Mouse (Mus musculus) forebrain, embryonic 10.5 days (tissue): ENCODE measurements around the gene Napsa. TPM values are rescaled to one million over a fixed set of nuclear protein-coding genes. Genes with fewer than 3 reads are reported as not detected.
A peak's percentile ranks its signal among the peaks of the same experiment; 100 is the strongest.

Experiments
- DNase-seq: peaks from one replicate; pipeline ENCODE4 v3.0.0-alpha.2; 2017; ENCODE audit warnings: low spot score; ENCODE audit errors: extremely low spot score
- H3K27ac ChIP-seq: fragments of 300-500 bp; sonication (generic); 2 replicates; pipeline ENCODE4 v1.5.1; 2016; ENCODE audit warnings: mild to moderate bottlenecking
- H3K27me3 ChIP-seq: fragments of 300-500 bp; sonication (generic); 2 replicates; pipeline ENCODE4 v1.6.1; 2016; ENCODE audit warnings: mild to moderate bottlenecking; ENCODE audit not compliant: poor library complexity, severe bottlenecking
- H3K36me3 ChIP-seq: fragments of 300-500 bp; sonication (generic); replicated peaks from 2 replicates; pipeline ENCODE4 v1.6.1; 2016; ENCODE audit warnings: mild to moderate bottlenecking, moderate library complexity
- H3K4me1 ChIP-seq: fragments of 300-500 bp; sonication (generic); 2 replicates; pipeline ENCODE4 v1.6.1; 2016
- H3K4me3 ChIP-seq: fragments of 300-500 bp; sonication (generic); 2 replicates; pipeline ENCODE4 v1.5.1; 2016; ENCODE audit warnings: mild to moderate bottlenecking, moderate library complexity
- H3K9me3 ChIP-seq: fragments of 300-500 bp; sonication (generic); 2 replicates; pipeline ENCODE4 v1.6.1; 2016; ENCODE audit warnings: mild to moderate bottlenecking, moderate library complexity
- WGBS: fragments of 180-500 bp; shearing (Covaris S2); methylation state at CpG from one replicate; pipeline ENCODE4 v1.1.7; 2016; 5-methylcytosine and 5-hydroxymethylcytosine counted together
- polyA plus RNA-seq: library from polyadenylated mRNA; unstranded; fragments of >200 nt; fragmentation: Nextera tagmentation; extraction: Ambion mirVana; gene quantifications from 2 replicates; pipeline ENCODE4 v1.2.1, GENCODE M21; 2016

Napsa gene
- polyA plus RNA-seq, 1 experiment from 2014 or later: 0.29 TPM

GRCm38 (mm10) chr7:44533746-44534045 is 38.5 kb upstream of the Napsa start:
- peaks cover 69% of the 10 kb centered on the region for H3K36me3 ChIP-seq
- no peak for DNase-seq
- WGBS: 78% methylated on average over 12 of the region's 12 CpGs
- no peak overlapping the region for H3K4me3 ChIP-seq
- H3K9me3 ChIP-seq: no peaks in the 10 kb centered on the region
- H3K4me1 ChIP-seq: 0 out of 2 replicates have a peak, but pooled peaks cover under 1% of the 10 kb centered on the region
- no peak overlapping the region for H3K27ac ChIP-seq
- H3K27me3 ChIP-seq: peaks cover 16% of the 10 kb centered on the region

GRCm38 (mm10) chr7:44534242-44534641 is 37.9 kb upstream of the Napsa start:
- no peaks in the 10 kb centered on the region for H3K9me3 ChIP-seq
- H3K4me3 ChIP-seq: no peak overlapping the region
- peaks cover 74% of the 10 kb centered on the region for H3K36me3 ChIP-seq
- no peaks in the 10 kb centered on the region for H3K4me1 ChIP-seq
- no peak for DNase-seq
- no peak overlapping the region for H3K27ac ChIP-seq
- H3K27me3 ChIP-seq: peaks cover 11% of the 10 kb centered on the region
- WGBS: 91% methylated on average over 13 of the region's 13 CpGs

- 91% methylated on average over 19 of the region's 19 CpGs for WGBS
- Histone ChIP-seq H3K27me3 (peaks cover 5% of the 10 kb centered on the region), H3K27ac (no peak overlapping the region), H3K4me3 (no peak overlapping the region), H3K36me3 (peaks cover 80% of the 10 kb centered on the region), H3K9me3 (no peaks in the 10 kb centered on the region), H3K4me1 (no peaks in the 10 kb centered on the region)
- no peak for DNase-seq
These were observed 37.3 kb upstream of the Napsa start for GRCm38 (mm10) chr7:44534656-44535441.

DNA sequence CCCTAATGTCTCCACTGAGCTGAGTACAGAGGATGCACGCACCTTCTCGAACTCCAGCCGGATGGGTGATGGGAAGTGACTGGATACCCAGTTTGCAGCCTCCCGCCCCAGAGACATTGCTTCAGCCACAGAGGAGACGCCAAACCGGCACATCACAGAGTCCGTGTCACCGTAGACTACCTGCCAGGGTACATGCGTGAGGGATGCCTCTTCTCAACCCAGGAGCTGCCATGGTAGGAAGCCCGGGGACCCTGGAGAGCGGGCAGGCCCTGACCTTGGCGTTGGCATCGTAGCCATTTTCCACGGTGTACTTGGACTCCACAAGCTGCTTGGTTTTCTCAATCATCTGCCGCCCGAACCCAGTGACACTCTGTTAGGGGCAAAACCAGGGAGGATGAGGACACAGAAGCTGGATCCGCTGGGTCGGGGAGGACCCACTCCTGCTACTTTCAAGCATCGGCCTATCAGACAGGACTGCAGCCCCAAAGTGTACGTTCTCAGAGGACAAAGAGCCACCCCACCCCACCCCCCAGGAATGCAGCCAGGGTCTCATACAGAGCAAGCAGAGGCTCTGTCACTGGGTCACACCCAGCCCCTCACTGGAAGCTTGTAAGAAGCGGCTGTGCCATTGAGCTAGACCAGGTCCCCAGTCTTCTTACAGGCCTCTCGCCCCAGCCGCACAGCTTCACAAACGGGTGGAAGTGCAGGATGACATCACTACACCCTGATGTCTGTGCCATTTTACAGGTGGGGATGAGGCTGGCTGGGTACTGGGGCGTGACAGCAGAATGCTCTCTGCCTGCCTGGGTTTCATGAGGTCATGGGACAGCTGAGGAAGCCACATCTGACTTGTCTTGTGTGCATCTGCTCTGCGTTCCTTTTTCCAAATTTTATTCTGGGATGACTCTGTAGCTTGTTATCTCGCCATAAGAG is 36.3 kb upstream of the Napsa start:
- H3K36me3 ChIP-seq: peaks cover 91% of the 10 kb centered on the region

GRCm38 (mm10) chr7:44536590-44536968 is 35.6 kb upstream of the Napsa start:
- Histone ChIP-seq H3K9me3 (no peaks in the 10 kb centered on the region), H3K27me3 (no peaks in the 10 kb centered on the region), H3K4me1 (no peaks in the 10 kb centered on the region), H3K4me3 (no peak overlapping the region), H3K27ac (no peak overlapping the region), H3K36me3 (peaks cover 98% of the 10 kb centered on the region)
- DNase-seq: no peak
- WGBS: 97% methylated on average over 6 of the region's 6 CpGs

More for the DNA sequence above, 36.3 kb upstream of the Napsa start:
- Histone ChIP-seq H3K4me3 (no peak overlapping the region), H3K9me3 (no peaks in the 10 kb centered on the region), H3K27ac (no peak overlapping the region), H3K27me3 (no peaks in the 10 kb centered on the region), H3K4me1 (no peaks in the 10 kb centered on the region)
- DNase-seq: no peak
- WGBS: 94% methylated on average over 27 of the region's 27 CpGs

- WGBS: 85% methylated on average over 7 of the region's 7 CpGs
- Histone ChIP-seq H3K36me3 (peaks cover 100% of the 10 kb centered on the region), H3K9me3 (no peaks in the 10 kb centered on the region), H3K4me3 (no peak overlapping the region), H3K4me1 (no peaks in the 10 kb centered on the region), H3K27me3 (no peaks in the 10 kb centered on the region), H3K27ac (no peak overlapping the region)
- DNase-seq: no peak
These were observed 35.2 kb upstream of the Napsa start for GRCm38 (mm10) chr7:44537009-44537408.

- DNase-seq: no peak
- WGBS: 94% methylated on average over 13 of the region's 13 CpGs
- no peaks in the 10 kb centered on the region for H3K27me3 ChIP-seq
- H3K36me3 ChIP-seq: peaks cover 100% of the 10 kb centered on the region
- no peak overlapping the region for H3K27ac ChIP-seq
- no peak overlapping the region for H3K4me3 ChIP-seq
- H3K9me3 ChIP-seq: no peaks in the 10 kb centered on the region
- no peaks in the 10 kb centered on the region for H3K4me1 ChIP-seq
These were observed 34.7 kb upstream of the Napsa start for GRCm38 (mm10) chr7:44537496-44537895.

GRCm38 (mm10) chr7:44538756-44539624 is 33.2 kb upstream of the Napsa start:
- no peak for DNase-seq
- 92% methylated on average over 41 of the region's 41 CpGs for WGBS
- Histone ChIP-seq H3K4me3 (no peak overlapping the region), H3K4me1 (no peaks in the 10 kb centered on the region), H3K27ac (no peak overlapping the region), H3K9me3 (no peaks in the 10 kb centered on the region), H3K36me3 (peaks cover 100% of the 10 kb centered on the region), H3K27me3 (no peaks in the 10 kb centered on the region)

- Histone ChIP-seq H3K27me3 (no peaks in the 10 kb centered on the region), H3K36me3 (peaks cover 92% of the 10 kb centered on the region), H3K4me3 (no peak overlapping the region), H3K9me3 (peaks cover 9% of the 10 kb centered on the region; the same call in 1 of the 2 replicates), H3K4me1 (peaks cover 9% of the 10 kb centered on the region), H3K27ac (no peak overlapping the region)
- 94% methylated on average over 11 of the region's 11 CpGs for WGBS
- DNase-seq: no peak
These were observed 29.6 kb upstream of the Napsa start for GRCm38 (mm10) chr7:44542555-44542954.

DNA sequence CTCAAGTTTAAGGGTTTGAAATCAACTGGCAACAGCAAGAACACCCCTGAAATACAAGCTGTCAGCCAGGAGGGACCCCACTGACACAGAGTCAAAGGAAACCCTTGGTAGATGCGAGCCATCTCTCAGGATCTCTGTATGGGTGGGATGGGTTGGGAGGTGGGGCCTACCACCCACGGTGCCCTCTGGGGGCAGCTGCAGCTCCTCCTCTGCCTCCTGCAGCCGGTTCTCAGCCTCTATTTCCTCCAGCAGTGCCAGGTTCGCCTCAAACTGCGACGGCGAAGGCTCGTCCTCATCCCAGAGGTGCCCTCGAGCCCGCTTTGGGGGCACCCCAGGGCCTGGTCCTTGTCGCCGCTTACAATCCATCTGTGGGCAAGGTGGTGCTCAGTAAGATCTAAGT is 29.1 kb upstream of the Napsa start:
- 84% methylated on average over 12 of the region's 12 CpGs for WGBS

GRCm38 (mm10) chr7:44546274-44546673 is 25.9 kb upstream of the Napsa start:
- WGBS: 95% methylated on average over 3 of the region's 3 CpGs
- H3K27me3 ChIP-seq: no peaks in the 10 kb centered on the region
- H3K4me1 ChIP-seq: peaks cover 18% of the 10 kb centered on the region
- no peak for DNase-seq
- H3K27ac ChIP-seq: no peak overlapping the region
- peaks cover 75% of the 10 kb centered on the region for H3K36me3 ChIP-seq
- H3K4me3 ChIP-seq: no peak overlapping the region; the same call in 1 of the 2 replicates
- peaks cover 9% of the 10 kb centered on the region; the same call in 1 of the 2 replicates for H3K9me3 ChIP-seq

More for the DNA sequence above, 29.1 kb upstream of the Napsa start:
- H3K27ac ChIP-seq: no peak overlapping the region
- H3K9me3 ChIP-seq: peaks cover 9% of the 10 kb centered on the region; the same call in 1 of the 2 replicates
- peaks cover 14% of the 10 kb centered on the region for H3K4me1 ChIP-seq
- H3K36me3 ChIP-seq: peaks cover 87% of the 10 kb centered on the region
- no peak overlapping the region for H3K4me3 ChIP-seq
- DNase-seq: no peak
- H3K27me3 ChIP-seq: no peaks in the 10 kb centered on the region

GRCm38 (mm10) chr7:44547041-44547440 is 25.1 kb upstream of the Napsa start:
- Histone ChIP-seq H3K36me3 (peaks cover 75% of the 10 kb centered on the region), H3K27ac (peak overlapping the region; percentile 92; the same call in 1 of the 2 replicates), H3K27me3 (no peaks in the 10 kb centered on the region), H3K4me1 (peaks cover 18% of the 10 kb centered on the region), H3K9me3 (peaks cover 9% of the 10 kb centered on the region; the same call in 1 of the 2 replicates), H3K4me3 (peak overlapping the region; percentile 79)
- DNase-seq: no peak
- 97% methylated on average over 13 of the region's 13 CpGs for WGBS
